Mouse (Mus musculus) retina, embryonic 14.5 days (tissue): Measurements from ENCODE around the gene Gm20503.

Experiments used
- DNase-seq: peaks from one replicate; pipeline ENCODE4 v3.0.0-alpha.2; 2015; ENCODE audit warnings: low spot score

The Gm20503 gene

DNA sequence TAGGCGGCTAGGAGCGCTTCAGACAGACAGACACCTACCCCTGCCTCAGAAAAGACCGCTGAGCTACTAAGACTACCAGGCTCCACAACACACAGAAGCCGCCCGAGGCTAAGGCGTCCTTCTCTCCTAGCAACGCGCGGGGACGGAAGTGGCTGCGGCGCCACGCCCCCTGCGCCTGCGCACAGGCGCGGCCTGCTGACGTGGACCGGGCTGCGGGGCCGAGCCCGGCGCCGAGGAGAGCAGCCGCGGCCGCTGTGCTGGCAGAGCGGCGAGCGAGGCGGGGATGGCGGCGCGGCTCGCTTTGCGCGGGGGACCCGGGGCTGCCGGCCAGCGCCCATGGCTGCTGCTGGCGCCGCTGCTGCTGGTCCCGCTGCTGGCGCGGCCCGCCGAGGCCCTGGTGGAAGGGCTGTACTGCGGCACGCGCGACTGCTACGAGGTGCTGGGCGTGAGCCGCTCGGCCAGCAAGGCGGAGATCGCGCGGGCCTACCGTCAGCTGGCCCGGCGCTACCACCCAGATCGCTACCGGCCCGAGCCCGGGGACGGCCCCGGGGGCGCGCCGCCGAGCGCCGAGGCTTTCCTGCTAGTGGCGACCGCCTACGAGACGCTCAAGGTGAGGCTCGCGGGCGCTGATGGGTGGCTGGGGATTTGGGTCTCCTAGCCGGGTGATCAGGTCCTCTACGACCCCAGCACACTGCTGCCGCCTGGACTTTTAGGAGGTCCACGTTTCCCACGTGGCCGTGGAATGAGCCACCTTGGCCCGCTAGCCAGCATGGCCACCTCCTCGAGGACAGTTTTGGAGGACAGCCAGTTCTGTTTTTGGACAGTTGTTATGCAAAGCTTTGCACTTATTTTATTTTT is at the start of gene Gm20503:
Gene Gm20503 (plus strand): TSS at position 263 of the 858 bp plus-strand sequence.
- DNase-seq, result peak; percentile 95

DNA sequence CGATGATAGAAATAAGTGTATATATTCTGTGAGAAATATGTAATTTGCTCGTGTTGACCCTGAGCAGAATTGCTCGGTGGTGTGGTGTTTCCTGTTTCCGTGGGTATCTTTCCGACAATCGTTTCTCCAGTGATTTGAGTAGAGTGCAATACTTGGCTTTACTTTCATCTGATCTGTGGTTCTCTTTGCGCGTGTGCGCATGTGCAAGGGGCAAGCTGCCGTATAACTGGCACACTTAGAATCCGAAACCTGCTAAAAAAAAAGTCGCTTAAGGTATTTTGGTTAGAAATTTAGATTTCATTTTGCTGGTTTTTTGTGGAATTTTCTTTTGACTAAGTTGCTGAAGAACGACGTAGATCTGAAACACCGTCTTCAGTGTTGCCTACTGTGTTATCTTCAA is 41.3 kb upstream of the Gm20503 start:
- no peak for DNase-seq

DNA sequence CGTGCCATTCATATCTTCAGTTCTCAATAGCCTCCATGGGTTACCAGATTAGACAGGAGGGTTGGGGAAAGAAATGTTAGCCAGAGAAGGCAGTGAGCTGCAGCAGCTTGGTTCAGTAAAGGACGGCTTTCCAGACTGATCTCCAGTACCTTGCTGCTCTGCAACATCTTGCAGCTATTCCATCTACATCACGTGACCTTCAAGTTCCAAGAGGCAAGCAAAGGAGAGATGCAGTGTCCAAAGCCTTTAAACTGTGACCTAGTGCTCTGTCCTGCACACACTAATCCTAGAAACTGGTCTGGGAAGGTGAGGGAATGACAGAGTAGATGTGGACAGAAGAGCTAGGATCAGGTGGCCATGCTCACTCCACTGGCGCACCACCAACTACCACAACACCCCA is 39.7 kb upstream of the Gm20503 start:
- no peak for DNase-seq

DNA sequence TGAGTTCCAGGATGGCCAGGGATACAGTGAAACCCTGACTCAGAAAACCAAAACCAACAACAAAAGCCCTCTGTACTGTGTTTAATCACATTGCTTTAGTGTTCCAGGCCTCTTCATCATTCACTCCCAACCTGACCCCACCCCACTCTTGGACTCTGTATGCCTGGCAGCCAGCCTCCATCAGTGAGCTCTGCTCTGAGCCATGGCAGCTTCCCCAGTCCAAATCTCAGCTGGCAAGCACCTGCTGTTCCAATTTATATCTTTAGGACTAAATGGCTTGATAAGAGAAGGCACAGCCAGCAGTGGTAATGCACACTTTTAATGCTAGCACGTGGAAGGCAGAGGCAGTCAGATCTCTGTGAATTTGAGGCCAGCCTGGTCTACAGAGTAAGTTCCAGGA is 37.9 kb upstream of the Gm20503 start:
- DNase-seq, result no peak

DNA sequence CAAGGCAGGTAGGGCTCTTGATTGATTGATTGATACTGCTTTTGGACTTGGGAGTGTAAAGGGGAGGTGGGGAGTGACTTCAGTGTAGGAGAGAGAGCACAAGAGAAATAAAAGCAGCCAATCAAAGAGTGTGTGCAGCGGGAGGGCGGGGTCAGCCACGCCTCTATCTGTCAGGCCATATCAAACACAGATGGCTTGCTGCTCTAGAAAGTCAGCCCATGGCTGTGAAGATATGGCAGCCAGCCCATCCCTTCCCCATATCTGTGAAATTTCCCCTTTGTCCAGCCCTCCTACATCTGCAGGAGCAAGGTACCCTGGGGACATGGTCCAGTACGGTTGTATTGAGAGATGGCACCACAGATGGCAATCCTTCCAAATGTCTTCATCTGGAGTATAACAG is 32.3 kb upstream of the Gm20503 start:
- no peak for DNase-seq

DNA sequence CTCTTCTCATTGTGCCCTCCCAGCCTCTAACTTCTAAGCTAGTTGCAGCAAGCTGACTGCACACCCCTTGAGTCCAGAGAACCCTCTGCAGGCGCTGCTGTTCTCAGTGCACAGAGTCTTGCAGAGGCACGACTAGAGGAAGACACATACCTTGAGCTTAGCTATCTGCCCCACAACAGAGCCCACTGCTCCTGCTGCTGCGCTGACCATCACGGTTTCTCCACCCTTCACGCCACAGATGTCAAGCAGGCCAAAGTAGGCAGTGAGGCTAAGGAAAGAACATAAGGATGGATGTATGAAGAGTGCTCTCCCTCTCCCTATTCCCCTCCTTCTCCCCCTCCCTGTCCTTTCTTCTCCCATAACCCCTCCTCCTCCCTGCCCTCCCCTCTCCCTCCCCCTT is 27.3 kb upstream of the Gm20503 start:
- no peak for DNase-seq

DNA sequence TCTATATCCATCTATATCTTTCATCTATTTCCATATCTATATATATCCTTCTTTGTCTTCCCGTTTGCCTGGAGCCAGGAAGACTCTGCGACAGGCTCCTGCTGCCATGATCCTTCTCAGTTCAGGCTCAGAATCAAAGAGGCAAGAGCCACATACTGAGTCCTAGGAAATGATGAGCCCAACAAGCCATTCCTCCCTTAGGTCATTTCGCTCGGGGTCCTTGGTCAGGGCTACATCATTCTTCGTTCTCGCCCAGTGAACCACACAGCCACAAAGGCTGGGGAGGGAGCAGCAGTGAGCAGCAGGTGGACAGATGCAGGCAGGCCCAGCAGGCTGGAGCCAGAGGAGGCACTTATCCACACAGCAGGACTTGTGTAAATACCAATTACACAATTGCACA is 21.6 kb upstream of the Gm20503 start:
- DNase-seq, result no peak

DNA sequence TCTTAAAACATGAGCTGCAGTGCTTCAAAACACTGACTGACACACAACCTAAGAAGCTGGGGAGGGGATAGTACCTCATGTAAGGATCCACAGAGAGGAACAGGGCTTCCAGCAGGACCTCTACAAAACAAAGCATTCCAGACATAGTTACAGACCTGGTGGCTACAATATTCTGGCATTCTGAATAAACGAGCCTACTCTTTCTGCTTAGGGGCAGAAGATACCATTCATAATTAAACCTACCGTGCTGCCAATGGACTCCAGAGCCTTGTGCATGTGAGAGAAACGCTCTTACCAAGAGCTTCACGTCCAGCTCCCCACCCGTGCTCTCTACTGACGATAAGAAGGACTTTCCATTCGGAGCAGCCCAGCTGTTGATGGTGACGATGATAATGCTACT is 20.2 kb upstream of the Gm20503 start:
- DNase-seq, result no peak

DNA sequence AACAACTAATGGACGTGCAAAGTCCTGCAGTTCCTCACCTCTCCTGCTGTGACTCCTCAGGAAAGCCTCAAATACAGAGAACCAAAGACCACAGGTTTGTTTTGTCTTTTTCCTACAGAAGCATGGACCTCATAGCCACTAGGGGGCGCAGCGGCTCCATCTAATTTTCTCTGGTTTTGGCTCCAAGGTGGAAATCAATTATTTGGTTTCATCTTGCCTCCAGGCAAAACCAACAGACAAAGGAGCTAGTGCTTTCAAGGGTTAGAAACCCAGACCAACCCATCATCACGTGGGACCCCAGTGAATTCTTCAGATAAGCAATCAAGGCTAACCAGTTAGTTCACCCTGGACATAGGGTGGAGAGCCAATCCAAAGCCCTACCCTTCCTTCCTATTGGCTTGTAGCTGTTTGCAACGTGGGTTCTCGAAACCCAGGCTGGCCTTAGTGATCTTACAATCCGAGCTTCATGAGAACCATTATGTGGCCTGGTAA is 17.8 kb upstream of the Gm20503 start:
- DNase-seq, result peak; percentile 91

DNA sequence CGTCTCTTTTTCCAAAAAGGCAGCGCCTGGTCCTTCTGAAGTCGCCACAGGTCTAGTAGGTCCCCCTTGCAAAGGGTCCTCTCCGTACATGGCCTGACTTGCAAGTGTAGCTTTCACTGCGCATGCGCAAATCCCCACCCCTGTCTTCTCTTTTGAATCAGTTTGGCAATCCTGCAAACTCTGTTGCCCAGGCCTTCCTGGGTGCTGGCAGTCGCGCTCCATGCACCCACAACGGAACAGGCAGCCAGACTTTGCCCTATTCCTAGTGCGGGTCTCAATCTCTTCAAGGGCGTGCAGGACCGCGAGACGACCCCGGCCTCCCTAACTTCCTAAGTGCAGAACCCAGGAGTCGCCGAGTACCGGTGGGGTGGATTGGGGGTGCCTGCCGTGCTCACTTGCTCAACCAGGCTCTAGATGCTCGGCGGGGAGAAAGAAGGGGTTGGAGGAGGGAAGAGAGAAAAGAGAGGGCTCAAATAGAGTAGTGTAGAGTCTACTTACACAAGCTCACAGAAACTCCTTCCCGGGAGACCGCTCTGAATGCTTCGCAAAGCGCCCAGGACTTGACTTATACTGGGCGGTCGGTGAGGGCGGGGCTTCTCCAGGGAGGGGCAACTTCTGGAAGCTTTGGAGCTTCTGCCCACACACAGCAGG is 16.3 kb upstream of the Gm20503 start, which contains the start of gene Ptgr1:
Gene Ptgr1 (minus strand): TSS at position 580 of the 651 bp plus-strand sequence.
- DNase-seq, result peak; percentile 84

DNA sequence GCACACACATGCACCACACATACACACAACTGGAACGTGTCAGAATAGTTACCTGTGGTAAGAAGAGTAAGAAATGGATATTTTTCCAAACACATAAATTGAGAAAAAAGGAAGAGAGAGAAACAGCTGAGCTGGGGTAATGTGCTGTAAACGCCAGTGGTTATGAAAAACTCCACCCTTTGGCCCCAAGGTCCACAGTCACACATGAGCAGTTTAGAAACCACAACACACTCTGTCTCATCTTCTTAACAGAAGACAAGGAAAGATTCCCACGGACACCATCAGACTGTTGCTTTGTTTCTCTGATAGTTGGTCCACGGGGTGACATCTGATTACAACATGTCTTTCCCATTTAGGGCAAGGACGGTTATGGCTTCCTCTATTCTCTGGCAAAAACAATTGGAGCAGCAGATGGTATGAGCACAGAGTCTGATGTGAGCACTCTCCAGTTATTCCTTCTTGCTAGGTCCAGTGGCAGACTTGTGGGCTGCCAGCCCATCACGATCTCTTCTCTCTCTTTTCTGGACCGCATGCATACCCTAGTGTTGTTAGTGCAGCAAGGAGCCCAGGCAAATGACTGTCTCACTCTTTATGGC is 13.6 kb upstream of the Gm20503 start:
- peak; percentile 36 for DNase-seq

DNA sequence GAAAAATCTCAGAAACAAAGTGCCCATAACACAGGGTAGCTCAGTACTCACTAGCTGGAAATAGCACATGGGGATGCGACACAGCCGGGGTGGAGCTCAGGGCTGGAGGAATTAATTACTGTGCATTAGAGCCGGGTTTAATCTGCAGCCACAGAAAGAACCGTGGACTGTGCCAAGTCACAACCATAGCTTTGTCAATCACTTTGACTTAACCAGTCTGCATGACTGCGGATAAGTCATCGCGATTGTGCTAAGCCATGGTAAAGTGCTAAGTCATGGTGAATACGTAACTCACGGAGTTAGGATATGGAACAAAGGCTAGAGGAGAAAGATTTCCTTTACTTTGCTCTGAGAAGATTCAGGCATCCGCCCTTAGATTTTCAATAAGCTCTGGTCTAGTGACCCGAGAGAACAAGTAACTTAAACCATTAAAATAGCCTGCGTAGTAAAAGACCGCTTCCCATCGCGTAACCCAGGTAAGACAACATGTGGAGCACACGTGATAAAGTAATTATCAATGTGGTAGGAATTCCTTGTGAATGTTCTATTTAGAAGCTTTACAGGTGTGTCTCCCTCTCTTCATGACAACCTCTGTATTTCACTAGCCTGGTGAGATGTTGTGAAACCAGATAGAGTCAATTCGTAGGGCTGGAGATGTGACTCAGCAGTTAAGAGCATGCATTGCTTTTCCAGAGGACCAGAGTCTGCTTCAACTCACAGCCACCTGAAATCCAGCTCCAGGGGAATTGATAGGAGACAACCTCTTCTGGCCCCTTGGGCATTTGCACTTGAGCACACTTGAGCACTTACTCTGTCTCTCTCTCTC is 12.2 kb upstream of the Gm20503 start:
- peak; percentile 18 for DNase-seq

DNA sequence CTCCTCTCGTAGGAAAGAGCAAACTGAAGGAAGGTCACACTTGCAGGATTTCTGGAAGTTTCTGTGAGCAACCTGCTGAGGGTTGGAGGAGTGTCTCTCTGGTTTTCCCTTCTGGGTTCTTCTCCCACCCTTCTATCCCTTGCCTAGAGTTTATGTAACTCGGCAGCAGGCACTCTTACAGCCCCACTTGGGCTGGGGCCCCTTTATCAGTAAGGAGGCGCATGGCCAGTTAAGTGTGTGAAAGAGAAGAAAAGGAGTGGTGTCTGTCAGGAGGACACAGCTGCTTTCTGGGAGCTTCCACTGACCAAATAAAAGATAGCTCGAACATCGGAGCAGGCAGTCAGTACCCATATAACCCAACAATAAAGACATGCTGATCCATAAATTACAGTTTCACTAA is 10.8 kb upstream of the Gm20503 start:
- DNase-seq, result no peak

DNA sequence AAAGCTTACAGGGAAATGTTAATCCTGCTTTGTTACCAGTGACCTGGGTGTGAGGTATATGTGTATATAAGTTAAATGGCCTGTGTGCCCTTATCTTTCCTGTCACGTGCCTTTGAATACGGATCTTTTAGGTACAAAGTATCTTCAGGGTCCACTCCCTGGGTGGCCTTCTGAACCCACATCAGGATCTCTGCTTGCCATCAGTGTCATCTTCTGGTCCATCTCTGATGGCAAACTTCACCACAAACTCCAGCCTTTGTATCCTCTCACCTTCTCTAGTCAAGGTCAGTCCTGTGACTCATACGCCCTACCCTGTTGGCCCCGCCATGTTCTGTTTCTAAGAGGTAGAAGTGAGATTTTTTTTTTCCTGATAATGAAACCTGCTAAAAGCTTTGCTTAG is 8.2 kb upstream of the Gm20503 start, which contains the start of gene Dnajc25:
Gene Dnajc25 (plus strand): TSS at position 301 of the 400 bp plus-strand sequence.
- no peak for DNase-seq

DNA sequence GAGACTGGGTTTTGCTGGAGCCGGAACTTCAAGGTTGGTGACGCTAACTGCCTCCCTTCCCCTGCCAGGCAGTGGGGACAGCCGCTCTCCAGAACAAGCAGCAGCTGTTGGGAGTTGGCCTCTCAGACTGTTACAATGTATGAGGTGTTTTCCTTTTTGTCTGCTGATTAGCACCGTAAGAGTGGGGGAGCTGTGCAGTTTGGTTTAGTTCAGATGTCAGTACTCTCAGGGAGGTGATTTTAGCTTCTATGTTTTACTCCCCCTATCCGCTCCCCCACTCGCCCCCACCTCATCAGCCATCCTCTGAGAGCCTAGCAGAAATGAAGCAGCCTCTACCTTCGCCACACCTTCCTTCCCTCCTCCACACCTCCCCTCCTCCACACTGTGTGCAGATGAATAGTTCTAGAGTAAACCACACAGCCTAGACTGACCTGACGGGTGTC is 7.7 kb upstream of the Gm20503 start:
- DNase-seq, result no peak

DNA sequence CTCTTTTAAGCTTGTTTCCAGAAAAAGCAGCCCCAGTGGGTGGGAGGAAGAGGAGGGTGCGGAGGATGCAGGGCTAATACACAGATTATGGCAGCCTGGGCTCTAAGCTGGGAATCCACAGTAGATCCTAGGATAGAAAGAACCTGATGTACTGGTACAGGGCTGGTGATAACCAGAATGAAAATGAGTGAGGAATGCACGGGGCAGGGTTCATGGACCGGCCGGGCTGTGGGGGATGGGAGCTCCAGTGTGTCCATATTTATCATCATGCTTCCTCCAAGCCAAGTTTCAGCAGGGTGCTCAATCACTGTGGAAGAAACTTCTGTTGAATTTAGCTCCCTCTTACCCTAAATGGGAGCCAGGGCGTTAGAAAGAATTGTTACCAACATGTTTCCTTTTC is 5.9 kb upstream of the Gm20503 start:
- no peak for DNase-seq

DNA sequence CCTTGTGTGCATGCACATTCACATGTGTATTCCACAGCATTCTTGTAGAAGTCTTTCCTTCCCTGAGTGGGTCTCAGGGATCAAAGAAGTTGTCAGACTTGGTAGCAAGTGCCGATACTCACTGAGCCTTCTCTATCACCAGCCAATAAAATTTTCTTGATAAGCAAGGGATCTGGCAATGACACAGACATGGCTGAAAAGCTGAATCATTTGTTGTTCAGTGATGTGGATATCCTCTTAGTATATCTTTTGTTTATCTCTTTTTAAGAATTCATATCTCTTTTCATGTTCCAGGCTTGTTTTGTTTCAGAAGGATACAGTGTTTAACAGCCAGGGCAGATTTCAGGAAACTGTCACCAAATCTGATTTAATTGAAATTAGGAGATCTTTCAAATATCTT is 4.3 kb upstream of the Gm20503 start:
- no peak for DNase-seq

DNA sequence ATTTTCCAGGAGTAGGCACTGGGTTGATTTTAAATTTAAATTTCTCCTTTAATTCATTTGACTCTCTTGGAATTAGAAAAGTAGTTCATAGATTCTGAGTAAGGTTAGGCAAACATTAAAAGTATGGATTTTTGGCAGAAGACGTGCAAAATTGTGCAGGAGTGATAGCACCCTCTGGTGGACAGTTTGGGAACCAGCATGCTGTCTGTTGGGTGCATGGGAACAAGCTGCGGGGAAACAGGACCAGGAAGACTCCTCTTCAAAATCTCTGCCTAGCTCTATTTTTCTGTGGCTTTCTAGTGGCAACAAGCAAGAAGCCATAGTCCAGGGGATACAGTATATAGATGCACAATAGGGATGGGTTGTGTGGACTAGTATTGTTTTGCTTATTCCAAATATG is 3.3 kb upstream of the Gm20503 start:
- DNase-seq, result peak; percentile 80

DNA sequence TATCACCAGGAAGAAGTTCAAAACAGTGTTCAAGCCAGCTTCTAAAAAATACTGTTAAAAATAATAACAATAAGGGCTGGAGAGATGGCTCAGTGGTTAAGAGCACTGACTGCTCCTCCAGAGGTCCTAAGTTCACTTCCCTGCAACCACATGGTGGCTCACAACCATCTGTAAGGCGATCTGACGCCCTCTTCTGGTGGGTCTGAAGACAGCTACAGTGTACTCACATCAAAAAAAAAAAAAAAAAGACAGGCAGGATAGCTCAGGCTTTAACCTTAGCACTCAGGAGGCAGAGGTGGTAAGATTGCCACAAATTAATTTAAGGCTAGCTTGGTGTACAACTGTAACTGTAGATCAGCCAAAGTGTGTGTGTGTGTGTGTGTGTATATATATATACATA is 2.4 kb upstream of the Gm20503 start:
- DNase-seq, result peak; percentile 54

DNA sequence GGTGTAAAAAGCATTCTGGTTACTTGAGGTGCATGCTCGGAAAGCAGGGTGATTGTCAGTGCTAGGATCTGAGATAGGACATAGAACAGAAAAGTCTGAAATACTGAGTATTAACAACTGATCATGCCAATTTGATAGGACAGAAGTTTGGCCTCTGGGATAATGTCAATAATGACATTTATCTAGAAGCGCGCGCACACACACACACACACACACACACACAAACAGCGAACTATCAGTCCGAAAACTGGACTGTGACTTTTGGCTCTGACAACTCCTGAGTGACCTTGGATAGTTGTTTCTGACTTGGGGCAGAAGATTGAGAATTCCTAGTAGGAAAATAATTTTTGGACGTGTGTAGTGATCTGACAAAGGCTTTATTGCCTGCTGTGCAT is 793 bp downstream of the Gm20503 start:
- no peak for DNase-seq

DNA sequence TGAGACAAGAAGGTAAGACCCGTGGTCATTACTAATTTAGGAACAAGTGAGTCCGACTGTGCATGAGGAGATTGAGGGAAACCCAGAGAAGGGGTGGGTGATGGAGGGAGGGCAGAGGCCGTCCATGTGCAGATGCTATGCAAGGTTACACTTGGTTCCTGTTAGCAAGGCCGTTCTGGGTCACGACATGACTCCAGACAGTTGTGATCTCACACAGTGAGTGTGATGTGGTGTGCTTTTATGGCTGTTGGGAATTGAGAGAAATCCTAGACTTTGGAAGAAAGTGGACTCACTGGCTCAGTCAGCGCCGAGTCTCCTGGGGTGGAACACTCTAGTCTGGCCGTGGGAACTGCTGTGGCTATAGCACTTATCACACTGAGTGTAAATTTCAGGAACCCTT is 3.2 kb downstream of the Gm20503 start:
- DNase-seq, result no peak

DNA sequence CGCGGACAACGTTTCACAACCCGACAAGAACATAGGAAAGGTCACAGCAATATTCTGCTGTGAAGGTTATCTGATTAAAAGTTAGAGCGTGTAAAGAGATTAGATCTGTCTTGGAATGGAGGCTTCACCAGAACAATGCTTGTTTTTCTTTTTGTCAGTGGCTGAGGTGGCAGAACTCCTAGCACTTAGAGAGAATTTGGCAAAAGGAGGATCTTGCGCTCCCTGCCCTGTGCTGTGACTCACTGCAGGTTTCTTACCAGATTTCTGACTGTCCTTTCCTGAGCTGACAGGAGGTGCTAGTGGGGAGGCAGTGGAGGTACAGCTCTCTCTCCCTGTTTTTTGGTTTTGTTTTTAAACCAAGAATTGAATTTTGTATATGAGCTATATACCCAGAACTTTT is 4.0 kb downstream of the Gm20503 start:
- no peak for DNase-seq
